Mouse (Mus musculus) adrenal gland, postnatal 10 days (tissue): ENCODE results near the gene Msl1. TPM values are rescaled to one million over a fixed set of nuclear protein-coding genes. Genes with fewer than 3 reads are reported as not detected.

Experiments used
- DNase-seq: peaks from one replicate; pipeline ENCODE4 v3.0.0; 2021; ENCODE audit warnings: mixed read lengths
- total RNA-seq, 2 experiments: library from RNA; stranded (reverse); gene quantifications; 2 replicates each; pipeline ENCODE4 v1.2.3; 2021

The Msl1 gene
- total RNA-seq, 2 experiments from 2014 or later, result 79.4 to 88.6 TPM

GRCm38 (mm10) chr11:98839897-98840296, 44.6 kb downstream of the Msl1 start:
- no peak for DNase-seq

GRCm38 (mm10) chr11:98846016-98846415, 50.7 kb downstream of the Msl1 start:
- no peak for DNase-seq

- DNase-seq, result no peak
Observed at GRCm38 (mm10) chr11:98846865-98847604, 51.7 kb downstream of the Msl1 start.

GRCm38 (mm10) chr11:98849196-98849894, 54.0 kb downstream of the Msl1 start:
- peak; percentile 46 for DNase-seq

DNA sequence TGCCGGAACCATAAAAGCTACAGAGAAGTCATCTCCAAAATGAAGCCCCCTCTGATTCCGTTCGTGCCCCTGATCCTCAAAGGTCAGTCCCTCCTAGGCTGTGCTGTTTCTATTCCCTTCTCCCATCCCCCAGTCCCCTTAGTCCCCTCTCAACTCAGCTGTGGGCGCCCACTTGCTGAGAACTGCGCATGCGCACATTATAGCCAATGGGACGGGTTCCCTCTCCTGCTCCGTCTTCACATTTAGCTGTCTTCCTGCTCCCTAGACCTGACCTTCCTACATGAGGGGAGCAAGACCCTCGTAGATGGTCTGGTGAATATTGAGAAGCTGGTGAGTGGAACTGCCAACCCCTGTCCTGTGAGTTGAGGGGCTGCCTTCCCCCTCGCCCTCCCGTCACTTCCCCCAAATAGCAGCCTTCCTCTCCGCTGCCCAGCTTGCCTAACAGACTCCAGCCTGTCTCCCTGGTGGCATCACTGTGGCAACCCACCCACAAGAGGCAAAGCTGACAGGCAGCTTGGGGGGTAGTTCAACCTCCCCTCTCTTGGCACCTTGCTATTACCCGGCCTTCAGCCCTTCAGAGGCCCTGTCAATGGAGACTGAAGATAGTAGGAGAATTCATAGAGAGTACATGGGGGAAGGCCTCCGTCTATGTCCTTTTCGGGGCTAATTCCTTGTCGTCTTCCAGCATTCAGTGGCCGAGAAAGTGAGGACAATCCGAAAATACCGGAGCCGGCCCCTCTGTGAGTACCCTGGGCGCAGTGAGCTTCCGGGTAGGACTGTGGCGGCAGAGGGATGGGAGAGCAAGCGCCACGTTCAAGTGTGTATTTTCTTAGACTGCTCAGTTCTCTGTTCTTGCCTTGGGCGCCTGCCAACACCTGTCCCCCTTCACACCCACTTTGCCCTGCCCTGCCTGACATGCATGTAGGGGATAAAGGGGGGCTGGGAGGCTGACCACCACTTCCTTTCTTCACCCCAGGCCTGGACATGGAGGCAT, 55.1 kb downstream of the Msl1 start:
- no peak for DNase-seq

DNA sequence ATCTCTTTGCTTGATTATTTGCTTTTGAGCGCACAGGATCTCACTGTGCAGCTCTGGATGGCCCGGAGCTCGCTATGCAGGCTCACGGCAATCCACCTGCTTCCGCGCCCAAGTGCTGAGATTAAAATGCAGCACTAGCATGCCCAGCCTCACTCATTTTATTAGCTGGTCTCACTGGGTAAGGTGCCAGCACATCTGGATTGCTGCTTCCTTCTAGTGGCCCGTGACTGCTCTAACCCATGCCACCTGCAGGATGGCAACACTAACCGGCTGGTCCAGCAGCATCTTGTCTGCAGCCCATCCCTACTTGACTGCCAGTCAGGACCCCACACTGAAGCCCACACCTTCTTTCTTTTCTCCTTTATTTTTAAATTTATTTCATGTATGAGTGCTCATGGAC, 58.8 kb downstream of the Msl1 start:
- DNase-seq, result peak; percentile 25

- no peak for DNase-seq
Observed at GRCm38 (mm10) chr11:98854659-98855058, 59.3 kb downstream of the Msl1 start.

Other genes starting within 250 kb of the Msl1 start
- gene Ikzf3, start 249.5 kb upstream of the Msl1 start, total RNA-seq, result 1 to 10 TPM; 3.2 to 4.5 TPM
- gene Zpbp2, start 244.4 kb upstream of the Msl1 start, total RNA-seq, result under 1 TPM in 1 of 2 experiments, not detected in 1; 0.48 TPM
- gene Ormdl3, start 208.1 kb upstream of the Msl1 start, total RNA-seq, result 100 to 1,000 TPM; 135 to 143 TPM
- not detected for gene Lrrc3c, start 197.2 kb upstream of the Msl1 start, total RNA-seq
- gene Gm12355, start 169.9 kb upstream of the Msl1 start, total RNA-seq, result 10 to 100 TPM; 15.7 to 19.1 TPM
- gene Gsdma3, start 169.2 kb upstream of the Msl1 start, total RNA-seq, result 10 to 100 TPM; 12.7 to 15.4 TPM
- under 1 TPM; 0.36 to 0.51 TPM for gene Gsdma2, start 148.8 kb upstream of the Msl1 start, total RNA-seq
- gene Gsdma, start 131.2 kb upstream of the Msl1 start, total RNA-seq, result not detected
- 100 to 1,000 TPM; 111 to 123 TPM for gene Psmd3, start 113.0 kb upstream of the Msl1 start, total RNA-seq
- not detected for gene Csf3, start 94.3 kb upstream of the Msl1 start, total RNA-seq
- gene Med24, start 66.1 kb upstream of the Msl1 start, total RNA-seq, result 10 to 100 TPM; 40.4 to 58.0 TPM
- gene Thra, start 54.9 kb upstream of the Msl1 start, total RNA-seq, result 100 to 1,000 TPM; 135 to 184 TPM
- gene Nr1d1, start 20.2 kb upstream of the Msl1 start, total RNA-seq, result 10 to 100 TPM; 15.1 to 59.6 TPM
- gene Casc3, start 9.4 kb downstream of the Msl1 start, total RNA-seq, result 10 to 100 TPM; 31.9 to 35.7 TPM
- gene Rapgefl1, start 41.3 kb downstream of the Msl1 start, total RNA-seq, result 1 to 10 TPM in 1 of 2 experiments, under 1 TPM in 1; 0.93 to 1.6 TPM
- gene Wipf2, start 68.1 kb downstream of the Msl1 start, total RNA-seq, result 10 to 100 TPM; 13.3 to 15.4 TPM
- 1 to 10 TPM; 3.8 to 6.5 TPM for gene Cdc6, start 112.3 kb downstream of the Msl1 start, total RNA-seq
- 10 to 100 TPM; 26.2 to 34.7 TPM for gene Rara, start 132.3 kb downstream of the Msl1 start, total RNA-seq
- under 1 TPM; 0.45 to 0.73 TPM for gene Gjd3, start 187.5 kb downstream of the Msl1 start, total RNA-seq
- 10 to 100 TPM; 54.0 to 73.1 TPM for gene Top2a, start 228.7 kb downstream of the Msl1 start, total RNA-seq
- gene Igfbp4, start 245.7 kb downstream of the Msl1 start, total RNA-seq, result 100 to 1,000 TPM; 219 to 333 TPM